Mouse (Mus musculus): ENCODE results near the gene Gm8909.
"Not testable (repeated sequence)": the region's sequence is repeated elsewhere in the genome, so short reads cannot be mapped to it uniquely, and the experiment has no call there.

DNA sequence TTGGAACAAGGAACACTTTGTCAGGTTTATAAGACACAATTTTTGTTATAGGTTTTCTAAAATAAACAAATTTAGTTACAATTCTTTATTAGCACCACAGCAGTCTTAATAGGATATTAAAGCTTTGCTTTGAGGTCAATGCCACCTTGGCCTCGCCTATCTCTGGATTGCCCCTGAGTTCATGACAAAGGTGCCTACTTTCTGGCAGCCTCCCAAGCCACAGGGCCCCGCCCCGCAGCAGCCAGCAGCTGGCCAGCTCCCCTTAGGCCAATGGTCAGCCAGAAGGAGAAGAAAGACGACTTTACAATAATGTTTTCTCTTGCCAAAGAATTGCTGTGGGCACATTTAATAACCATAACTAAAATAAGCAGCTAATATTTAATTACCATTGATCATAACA, 17.1 kb downstream of the Gm8909 start:
- TF ChIP-seq CTCF, EP300 (IDR thresholded peaks at IDR 0.05): not testable (repeated sequence)
